Mouse (Mus musculus) 3T3-L1 (cell line): ENCODE results near the gene Wdr11.
A peak's percentile ranks its signal among the peaks of the same experiment; 100 is the strongest.

Experiments
- DNase-seq: peaks from one replicate; pipeline ENCODE4 v3.0.0-alpha.2; 2015; ENCODE audit warnings: low read depth, low spot score

The Wdr11 gene

DNA sequence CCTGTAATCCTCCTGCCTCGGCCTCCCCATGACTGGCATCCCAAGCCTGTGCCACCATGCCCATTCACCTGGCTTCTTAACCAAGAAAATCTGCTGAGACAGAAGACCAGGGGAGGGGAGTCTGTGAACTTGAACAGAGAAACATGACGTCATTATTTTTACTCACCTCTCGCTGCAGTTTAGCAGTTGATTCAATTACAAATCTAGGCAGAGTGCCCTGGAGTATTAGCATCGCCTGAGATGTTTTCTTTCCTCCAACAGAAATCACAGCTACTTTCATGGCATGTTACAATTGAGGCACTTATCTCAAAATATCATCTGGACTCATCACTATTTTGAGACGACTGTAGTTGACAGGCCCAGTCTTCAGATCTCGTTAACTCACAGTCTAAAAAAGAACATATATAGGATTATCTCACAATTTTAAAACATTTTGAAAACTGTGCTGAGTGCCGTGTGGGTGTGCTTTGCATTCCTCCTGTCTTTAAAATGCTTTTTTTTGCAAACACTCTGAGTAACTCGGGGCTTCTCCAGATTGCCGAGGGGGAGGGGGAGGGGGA, 61.3 kb downstream of the Wdr11 start:
- DNase-seq, result no peak

DNA sequence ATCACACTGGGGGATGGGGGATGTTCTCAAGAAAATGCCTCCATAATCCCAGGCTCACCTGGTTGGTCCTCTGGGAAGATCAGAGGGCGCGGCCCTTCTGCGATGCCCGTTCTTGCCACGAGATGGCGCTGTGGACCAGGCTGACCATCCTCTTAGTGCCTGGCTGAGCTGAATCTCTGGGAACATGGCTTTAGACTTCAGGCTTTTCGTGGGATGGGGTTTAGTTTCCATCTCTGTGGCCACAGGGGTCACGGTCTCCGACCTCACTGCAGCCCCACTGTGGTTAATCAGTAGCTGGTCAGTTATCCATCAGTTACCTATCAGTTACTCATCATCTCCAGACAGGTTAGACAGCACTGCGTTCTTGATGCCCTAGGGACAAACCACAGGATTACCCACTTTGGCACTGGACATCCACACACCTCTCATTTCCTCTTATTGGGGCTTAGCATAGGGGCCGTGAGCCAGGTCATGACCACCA, 62.2 kb downstream of the Wdr11 start:
- DNase-seq, result peak; percentile 73

DNA sequence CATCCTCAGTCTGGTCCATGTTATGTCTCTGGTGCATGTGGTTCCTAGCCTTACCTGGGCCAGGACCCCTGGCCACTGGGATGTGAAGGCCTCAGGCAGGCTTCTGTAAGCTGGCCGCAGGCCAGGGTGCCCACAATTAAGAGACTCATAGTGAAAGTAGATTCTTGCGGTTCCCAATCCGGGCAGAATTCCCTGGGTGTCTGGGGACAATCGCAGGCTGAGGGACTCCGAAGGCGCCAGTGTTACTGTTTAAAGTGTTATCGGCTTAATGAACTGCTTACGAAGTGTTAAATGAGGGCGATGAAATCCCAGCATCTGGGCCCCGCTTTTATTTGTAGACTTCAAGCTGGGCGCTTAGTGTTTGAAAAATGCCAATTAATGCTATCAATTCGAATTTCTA, 63.3 kb downstream of the Wdr11 start:
- DNase-seq, result no peak

DNA sequence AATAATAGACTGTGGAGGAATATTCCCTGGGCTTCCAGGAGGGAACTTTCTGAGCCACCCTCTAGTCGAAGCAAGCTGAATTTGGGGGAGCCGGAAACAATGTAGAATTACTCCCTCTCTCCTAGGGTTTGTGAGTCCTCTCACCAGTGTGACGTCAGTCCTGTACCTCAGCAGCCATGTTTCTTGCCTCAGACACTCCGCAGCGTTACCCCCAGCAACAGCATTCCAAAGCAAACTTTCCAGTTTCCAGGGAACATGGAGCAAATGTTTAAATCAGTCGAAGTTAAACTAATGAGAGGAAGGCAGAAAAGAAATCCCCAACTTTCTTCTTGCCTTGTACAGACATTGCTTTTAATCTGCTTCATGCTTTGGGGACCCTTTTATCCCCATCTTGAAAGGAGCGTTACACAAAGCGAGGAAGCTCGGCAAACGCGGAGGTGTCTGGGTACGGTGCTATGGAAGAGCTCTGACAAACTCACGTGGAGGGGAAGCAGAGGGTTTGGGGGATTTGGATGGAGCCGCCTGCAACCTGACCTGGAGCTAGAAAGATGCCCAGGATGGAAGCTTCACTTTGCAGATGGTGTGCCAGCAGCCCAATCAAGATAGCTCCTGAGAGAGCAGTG, 64.1 kb downstream of the Wdr11 start:
- no peak for DNase-seq

DNA sequence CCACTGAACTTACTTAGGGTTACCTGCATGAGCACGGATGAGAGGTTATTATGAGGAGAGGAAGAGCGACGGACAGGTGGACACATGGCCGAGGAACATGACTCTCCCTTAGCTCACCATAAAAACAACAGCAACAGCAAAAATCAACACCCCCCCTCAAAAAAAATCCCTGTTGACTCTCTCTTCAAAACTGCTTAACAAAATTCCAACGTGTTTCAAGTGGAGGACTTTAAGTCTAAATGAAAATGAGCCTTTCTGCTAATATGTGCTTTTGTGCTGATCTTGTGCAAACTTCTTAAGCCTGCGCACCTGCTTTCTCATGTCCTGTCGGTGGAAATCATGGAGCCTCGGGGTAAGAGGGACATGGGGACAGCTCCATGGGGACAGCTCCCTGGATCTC, 66.2 kb downstream of the Wdr11 start:
- no peak for DNase-seq

DNA sequence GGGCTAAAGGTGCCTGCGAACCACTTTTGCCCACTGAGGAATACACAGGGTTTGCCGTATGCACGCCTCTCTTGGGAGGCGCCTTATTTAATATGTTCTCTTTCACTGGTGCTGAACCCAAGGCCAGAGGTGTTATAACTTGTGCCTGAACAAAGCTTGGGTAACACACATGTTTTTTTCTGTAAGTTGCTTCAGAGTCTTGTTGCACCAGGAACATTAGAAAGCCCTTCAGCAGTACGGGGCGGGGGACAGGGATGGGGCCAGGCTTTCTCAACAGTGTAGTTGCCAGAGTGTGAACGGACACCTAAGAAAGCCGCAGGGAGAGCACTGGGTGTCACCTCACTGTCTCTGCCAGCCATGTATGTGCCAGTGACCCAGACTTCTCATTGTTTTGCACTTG, 68.1 kb downstream of the Wdr11 start:
- no peak for DNase-seq

DNA sequence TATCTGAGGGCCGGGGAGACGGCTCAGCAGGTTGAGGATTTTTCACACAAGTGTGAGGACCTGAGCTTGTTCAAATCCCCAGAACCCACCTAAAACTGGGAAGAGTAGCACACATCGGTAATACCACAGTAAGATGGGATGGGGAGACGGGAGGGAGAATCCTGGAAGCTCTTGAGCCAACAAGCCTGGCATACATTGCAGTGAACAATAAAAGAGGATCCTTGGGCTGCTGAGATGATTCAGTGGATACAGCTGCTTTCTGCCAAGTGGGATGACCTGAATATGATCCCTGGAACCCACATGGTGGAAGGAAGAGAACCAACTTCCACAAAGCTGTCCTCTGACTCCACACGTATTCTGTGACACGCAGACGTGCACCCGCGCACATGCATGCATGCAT, 68.9 kb downstream of the Wdr11 start:
- no peak for DNase-seq

DNA sequence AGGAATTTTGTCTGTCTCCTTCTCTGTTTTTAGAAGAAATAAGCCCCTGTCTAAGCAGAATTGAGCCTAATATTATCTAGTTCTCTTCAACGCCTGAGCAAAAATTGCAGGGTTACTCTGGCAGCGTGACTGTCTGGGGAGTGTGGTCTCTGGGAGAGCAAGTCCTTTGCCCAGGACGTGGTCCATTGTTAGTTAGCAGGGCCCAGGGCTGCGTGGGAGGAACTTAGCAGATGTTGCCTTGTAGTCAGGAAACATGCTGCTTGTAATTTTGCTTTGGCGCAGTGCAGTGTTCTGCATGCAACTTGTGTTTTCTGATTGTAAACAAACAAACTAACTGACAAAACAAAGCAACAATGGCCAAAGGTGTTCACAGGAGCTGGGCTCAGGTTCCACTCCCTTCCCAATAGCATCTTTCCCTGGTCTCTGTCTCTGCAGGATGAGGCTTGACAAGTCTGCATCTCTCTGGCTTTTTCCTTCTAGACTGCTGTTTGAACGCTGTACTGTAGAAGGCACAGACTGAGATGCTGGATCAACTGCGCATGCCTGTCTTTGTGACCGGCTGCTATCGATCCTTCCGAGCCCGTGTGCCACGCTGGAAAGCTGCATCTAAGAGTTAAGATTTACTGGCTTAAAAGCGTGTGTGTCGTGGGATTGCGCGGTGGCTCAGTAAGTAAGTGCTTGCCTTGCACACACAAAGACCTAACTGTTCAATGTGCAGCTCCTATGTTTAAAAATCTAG, 70.6 kb downstream of the Wdr11 start:
- no peak for DNase-seq

DNA sequence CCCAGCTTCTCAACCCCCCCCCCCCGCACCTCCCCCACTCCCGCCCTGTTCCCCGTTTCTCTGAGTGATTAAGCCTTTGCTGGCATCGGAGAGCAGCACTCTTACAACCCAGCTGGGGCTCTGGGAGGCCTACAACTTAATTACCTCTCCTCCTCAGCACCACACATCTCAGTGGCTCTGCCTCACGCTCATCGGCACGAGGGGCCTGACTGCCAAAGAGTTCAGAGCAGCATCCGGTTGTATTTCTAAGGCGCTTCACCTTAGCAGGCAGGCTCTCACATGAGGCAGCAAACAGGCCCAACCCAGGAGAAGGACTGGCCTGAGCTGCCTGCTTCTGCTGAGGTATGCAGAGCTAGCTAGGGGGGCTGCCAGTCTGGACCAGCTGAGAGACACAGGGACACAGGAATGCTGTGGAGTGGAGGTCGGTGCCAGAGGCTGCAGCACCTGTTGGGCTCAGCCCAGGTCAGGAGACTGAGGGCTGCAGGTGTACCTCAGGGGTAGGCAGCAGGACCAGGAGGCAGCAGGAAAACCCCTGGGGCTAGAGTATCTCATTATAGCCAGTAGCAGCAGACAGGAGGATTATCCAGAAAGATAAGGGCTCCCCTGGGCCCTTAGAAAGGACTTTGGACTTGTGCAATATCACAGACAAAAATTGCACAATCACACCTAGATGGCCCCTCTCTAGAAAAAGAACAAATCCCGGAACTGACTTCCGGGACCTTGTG, 72.3 kb downstream of the Wdr11 start:
- DNase-seq, result no peak

DNA sequence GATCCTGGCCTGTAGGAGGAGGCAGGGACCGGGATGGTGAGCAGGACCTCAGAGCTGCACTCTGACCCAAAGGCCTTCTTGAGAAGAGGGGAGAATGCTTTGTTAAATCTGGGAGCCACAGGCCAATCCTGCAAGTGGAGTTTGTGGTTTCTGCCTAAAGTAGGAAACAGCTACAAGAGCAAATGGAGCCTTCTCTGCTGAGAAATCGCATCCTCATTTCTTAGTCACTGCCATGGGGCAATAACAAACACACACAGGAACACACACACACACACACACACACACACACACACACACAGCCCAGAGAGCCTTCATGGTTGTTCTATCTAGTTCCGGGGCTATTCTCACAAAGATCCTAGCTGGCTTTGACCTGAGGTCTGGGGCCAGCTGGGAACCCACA, 73.7 kb downstream of the Wdr11 start:
- no peak for DNase-seq

DNA sequence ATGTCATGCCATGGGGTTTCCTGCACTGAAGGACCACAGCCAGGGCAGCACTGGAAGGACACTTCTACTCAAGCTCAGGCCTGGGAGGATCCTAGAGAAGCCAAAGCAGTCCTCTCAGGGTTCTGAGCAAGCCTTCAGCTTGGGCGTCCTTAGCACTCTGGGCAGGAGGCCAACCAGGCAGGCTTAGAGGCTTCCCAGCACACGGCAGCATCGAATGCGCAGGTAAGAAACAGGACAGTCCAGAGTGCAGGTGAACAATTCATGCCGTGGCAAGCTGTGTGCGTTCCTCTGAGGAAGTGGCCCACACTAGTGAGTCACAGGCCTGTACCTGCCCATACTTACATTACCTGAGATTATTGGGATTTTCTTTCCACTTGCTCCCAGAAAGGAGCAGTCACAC, 74.3 kb downstream of the Wdr11 start:
- DNase-seq, result no peak

DNA sequence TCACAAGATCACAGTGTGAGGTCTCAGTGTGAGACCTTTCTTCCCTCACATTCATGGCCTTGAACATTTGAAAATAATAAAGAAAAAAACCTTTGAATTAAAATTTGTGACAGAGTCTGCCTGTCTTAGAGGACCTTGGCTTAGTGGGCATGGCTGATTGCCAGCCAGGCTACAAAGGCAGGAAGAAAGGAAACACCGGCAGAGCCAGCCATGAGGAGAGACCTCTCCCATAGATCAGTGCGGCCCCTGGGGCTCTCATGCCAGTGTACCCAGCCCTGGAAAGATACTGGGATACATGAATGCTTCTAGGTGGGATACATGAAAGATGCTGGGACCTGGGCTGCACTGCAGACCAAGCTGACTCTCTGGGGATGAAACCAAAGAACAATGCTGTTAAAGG, 74.9 kb downstream of the Wdr11 start:
- DNase-seq, result no peak

DNA sequence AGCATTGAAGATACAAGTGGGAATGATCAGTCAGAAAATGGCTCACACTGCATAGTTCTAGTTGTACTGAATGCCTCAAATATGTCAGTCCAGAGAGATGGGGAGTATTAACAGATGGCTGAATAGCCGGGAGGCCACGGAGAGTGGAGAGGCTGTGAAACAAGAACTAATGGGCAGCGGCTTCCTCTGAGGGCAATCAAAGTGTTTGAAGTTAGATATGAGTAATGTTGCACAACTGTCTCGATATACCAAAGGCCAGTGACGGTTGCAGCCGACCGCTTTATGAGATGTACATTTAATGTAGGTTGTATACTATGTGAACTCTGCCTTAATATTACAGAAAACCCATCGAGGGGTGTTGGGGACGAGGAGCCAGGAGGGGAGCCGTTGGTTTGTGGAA, 78.6 kb downstream of the Wdr11 start:
- no peak for DNase-seq

DNA sequence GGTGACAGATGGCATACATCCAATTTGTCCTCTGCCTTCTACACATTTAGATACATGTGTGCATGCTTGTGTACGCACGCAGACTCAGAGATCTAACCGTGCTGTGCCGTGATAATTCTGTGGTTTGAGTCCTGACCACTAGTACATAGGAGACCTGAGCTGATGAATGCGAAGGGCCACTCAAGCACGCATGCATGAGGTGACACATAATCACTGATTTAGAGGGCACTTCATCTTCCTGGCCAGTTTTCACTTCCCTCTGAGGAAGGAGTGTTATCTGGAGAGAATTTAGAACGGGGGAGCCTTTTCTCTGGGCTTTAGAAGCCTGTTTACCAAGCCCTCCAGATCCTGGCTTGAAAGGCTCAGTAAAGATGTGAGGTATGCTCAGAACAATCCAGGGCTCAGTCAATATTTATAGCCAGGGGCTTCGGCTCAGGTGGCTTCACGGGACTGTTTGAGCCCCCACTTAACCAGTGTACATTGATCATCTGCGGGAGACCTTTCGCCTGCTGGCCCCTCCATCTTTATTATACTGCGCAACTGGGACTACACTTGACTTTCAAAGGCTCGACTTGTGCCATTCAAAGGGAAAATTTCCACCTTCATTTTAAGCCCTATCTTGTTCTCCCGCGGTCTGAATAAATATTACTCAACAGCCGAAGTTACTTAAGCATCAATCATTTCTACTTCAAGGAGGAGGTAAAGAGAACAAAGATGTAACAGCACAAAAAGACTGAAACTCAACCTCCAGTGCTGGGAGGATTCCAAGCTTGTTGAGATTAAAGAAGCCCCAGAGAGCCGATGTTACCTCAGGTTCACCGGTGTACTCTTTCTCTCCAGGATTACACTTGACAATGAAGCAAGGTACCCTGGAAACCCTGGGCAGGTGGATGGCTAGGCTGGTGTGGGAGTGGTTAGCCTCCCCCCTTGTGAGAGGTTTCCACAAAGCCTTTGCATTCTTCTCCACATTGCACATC, 80.3 kb downstream of the Wdr11 start:
- DNase-seq, result no peak

DNA sequence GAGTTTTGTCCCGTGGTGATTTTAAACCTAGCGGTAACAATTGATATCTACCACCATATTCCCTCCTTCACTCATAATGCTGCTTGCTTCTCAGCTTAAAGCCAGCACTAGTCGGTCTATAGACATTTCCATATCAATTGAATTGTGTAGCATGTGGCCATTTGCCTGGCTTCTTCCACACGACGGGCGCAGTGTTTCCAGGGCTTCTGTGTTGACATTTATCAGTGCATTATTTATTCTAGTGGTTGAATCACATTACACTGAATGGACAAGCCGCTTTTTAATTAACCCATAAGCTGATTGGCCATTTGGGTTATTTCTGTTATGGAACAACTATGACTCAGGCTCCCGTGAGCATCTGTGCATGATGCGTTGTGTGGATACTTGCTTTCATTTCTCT, 82.1 kb downstream of the Wdr11 start:
- no peak for DNase-seq

DNA sequence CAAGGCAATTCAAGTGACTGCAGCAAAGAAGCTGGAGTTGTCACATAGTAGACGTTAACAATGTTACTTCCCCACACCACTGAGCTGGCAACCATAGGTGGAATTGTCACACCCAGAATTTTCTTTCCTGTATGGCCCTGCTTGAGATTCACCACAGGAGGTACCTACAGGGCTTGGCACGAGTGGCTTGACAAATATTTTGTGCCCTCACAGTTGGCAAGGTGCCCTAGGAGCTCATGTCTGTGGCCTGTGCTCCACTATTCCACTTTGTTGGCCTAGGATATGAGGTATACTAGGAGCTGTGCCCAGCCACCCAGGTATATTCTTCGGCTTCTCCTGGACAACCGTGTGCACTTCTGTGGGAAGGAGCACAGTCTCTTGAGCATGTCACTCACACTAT, 82.9 kb downstream of the Wdr11 start:
- DNase-seq, result no peak

DNA sequence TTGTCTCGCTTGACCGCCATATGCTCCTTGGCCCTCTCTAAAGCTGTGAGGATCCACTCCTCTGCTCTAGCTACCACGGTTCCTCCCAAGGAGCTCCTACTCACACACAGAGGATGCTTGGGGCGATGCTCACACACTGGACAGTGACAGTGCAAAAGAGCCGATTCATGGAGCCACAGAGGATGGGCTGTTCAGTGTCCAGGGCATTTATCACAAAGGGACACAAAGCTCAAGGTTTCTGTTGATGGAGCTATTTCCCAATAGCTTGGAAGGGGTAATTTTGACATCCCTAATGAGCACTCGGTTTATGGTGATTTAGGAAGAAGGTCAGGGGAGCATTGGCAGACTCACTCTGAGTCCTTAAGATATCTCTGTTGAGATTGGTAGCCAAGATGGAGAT, 84.2 kb downstream of the Wdr11 start:
- no peak for DNase-seq

DNA sequence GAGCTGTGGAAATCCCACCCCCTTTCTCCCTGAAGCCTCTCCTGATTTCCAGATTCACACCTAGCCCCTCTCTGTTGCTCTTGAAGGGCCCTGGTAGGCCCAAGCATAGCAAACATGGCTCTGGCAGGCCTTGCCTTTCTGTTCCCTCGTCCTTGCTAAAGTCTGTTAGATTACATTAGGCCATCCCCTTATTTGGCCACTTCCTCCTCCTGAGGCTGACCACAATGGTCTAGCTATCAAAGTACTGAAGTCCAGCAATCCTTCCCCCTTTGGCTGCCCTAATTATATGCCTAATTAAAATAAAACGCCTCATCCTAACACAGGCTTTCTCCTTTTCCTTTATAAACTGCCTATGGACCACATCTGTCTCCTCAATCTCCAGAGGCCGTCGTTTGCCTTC, 85.5 kb downstream of the Wdr11 start:
- DNase-seq, result no peak

DNA sequence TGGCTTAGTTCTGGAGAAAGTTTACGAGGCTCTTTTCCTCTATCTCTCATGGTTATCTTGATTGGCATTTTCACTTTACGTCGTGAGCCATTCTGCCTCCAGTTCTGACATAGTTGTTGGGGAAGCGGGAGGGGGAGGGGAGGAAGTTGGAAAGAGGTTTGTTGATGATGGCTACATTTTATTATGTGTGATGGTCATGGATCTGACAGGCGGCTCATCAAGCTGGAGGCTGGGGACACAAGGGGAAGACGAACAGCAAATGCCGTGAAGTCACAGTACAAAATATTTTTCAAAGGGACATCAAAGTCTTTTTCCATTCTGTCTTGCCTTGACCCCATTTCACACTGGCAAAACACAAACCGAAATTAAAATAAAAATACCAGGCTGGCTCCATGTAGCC, 86.8 kb downstream of the Wdr11 start:
- DNase-seq, result no peak

DNA sequence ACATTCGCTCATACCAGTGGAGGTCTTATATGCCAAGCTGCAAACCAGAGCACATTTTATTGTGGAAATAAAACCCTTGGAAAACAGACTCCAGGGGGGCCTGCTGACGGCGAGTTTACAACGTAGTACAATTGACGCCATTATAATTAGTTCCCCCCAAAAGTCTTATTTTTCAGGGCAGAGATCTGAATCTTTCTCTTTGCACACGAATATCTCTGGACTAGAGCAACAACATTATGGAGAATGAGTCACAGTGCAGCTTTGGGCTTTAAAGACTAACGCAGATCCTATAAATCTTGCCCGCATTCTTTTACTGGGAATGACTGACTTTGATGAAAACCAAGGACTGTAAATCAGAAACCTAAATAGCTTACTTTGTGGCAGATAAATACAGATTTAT, 87.3 kb downstream of the Wdr11 start:
- peak; percentile 20 for DNase-seq

DNA sequence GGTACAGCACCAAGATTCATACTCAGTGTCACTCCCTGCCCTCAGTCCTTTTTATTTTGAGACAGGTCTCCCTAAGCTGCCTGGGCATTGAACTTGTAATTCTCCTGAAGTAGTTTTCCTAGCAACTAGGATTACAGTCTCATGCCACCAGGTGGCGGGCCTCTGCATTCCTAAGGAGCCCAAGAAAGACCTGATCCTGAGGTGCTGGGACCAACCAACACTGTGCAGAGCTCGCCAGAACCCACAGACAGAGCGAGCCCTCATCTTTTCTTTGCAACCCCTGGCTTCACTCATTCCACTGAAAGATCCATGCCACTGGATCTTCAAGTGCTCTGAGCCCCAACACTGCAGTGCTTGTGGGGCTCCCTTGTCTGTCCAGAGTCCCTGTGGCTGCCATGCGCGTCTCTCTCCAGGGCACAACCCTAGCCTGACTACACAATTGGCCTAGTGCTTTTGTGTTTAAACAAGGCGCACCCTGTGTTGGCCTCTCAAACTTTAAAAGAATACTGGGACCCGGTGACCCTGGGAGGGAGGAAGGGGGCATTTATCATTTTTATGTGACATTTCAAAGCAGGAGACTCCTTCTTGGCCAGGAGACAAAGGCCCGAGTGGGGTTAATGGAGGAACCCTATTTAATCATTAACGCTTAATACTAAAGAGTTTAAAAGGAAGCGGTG, 89.0 kb downstream of the Wdr11 start:
- peak; percentile 65 for DNase-seq
